Mouse (Mus musculus) ES-Bruce4 (cell line): ENCODE results near the gene Gm43064. TPM values are rescaled to one million over a fixed set of nuclear protein-coding genes. Genes with fewer than 3 reads are reported as not detected.
"Not testable (repeated sequence)": the region's sequence is repeated elsewhere in the genome, so short reads cannot be mapped to it uniquely, and the experiment has no call there.

Experiments used
- H3K27ac ChIP-seq: 2 replicates; pipeline ENCODE4 v1.5.1; 2012; ENCODE audit warnings: low read length, inconsistent platforms; ENCODE audit not compliant: insufficient read depth
- H3K27me3 ChIP-seq: 2 replicates; pipeline ENCODE4 v1.6.1; 2012; ENCODE audit warnings: mild to moderate bottlenecking, low read length, inconsistent platforms; ENCODE audit not compliant: control insufficient read depth, poor library complexity, insufficient read depth, severe bottlenecking
- H3K36me3 ChIP-seq: 2 replicates; pipeline ENCODE4 v1.6.1; 2012; ENCODE audit warnings: inconsistent platforms, mild to moderate bottlenecking, low read length, moderate library complexity; ENCODE audit not compliant: control insufficient read depth, poor library complexity, insufficient read depth, severe bottlenecking
- H3K4me1 ChIP-seq: one replicate; pipeline ENCODE4 v1.8.1; 2011; ENCODE audit warnings: low read length; ENCODE audit not compliant: control insufficient read depth, insufficient read depth
- H3K4me3 ChIP-seq: 2 replicates; pipeline ENCODE4 v1.5.1; 2011; ENCODE audit warnings: low read depth, mild to moderate bottlenecking, low read length
- H3K9ac ChIP-seq: 2 replicates; pipeline ENCODE4 v1.6.1; 2012; ENCODE audit warnings: low read depth, mild to moderate bottlenecking, inconsistent platforms; ENCODE audit not compliant: poor library complexity, severe bottlenecking
- H3K9me3 ChIP-seq: replicated peaks from 2 replicates; pipeline ENCODE4 v1.6.1; 2012; ENCODE audit warnings: mild to moderate bottlenecking, low read length, inconsistent platforms; ENCODE audit not compliant: control insufficient read depth, poor library complexity, insufficient read depth, severe bottlenecking
- CTCF ChIP-seq: IDR thresholded peaks from one replicate; pipeline ENCODE4 v1.8.1; 2011; ENCODE audit warnings: low read depth, low read length
- EP300 ChIP-seq: IDR thresholded peaks from 2 replicates; pipeline ENCODE4 v1.6.1; 2011; ENCODE audit warnings: low read depth, low read length; ENCODE audit not compliant: insufficient read depth
- POLR2A ChIP-seq: IDR thresholded peaks from one replicate; pipeline ENCODE4 v1.8.1; 2011; ENCODE audit warnings: low read length; ENCODE audit not compliant: insufficient read depth
- polyA plus RNA-seq: library from polyadenylated mRNA; stranded (reverse); fragments of >200 nt; gene quantifications from 2 replicates; pipeline ENCODE4 v1.2.4, GENCODE M21; 2011; ENCODE audit warnings: low read depth; ENCODE audit not compliant: missing spikeins, insufficient read depth, insufficient read length

Gene Gm43064
- polyA plus RNA-seq, 1 experiment: not detected

DNA sequence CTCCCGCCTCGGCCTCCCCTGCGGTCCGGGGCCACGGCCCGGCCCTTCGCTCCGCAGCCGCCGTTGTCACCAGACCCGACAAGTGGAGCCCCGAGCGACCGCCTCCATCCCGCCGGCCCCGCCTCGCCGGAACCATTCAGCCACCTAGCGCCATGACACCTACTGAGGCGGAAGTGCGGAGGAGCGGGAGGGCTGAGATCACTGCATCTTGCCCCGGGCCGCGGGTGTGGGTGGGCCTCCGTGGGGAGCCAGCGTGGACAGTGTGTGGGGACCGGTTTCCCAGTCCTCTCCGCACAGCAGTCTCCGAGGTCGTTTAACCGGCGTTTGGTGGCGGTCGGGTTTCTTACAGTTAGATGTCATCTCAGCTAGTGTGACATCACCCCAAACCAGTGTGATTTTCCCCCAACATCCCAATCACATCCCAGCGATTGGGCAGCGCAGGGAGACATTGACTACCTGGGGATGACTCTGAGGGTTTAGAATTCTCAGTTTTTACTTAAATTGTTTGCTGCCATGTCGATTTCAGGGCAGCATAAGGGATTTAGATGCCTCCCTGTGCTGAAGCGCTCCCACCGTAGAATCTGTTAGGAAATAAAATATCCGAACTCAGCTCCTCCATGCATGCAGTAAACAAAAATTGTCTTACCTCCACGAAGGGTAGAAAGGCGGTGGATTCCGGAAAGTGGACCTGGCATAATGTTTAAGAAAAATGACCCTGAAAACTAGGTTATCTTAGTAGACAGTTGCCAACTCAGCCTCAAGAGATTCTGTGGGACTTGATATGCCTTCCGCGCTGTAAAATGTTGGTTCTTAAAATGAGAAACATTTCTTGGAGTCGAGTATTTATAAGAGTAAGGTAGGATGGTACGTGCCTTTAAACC is 17.9 kb upstream of the Gm43064 start, which contains the start of gene Hipk1:
Hipk1 (minus strand) TSS at position 334 of the 881 bp plus-strand sequence.
- Histone ChIP-seq H3K9ac (peak within 1 kb of the TSS; percentile 90), H3K36me3 (no peaks in the 10 kb centered on the region), H3K27me3 (no peaks in the 10 kb centered on the region), H3K4me3 (peak within 1 kb of the TSS; percentile 99), H3K9me3 (no peaks in the 10 kb centered on the region), H3K4me1 (peaks cover 1% of the 10 kb centered on the region), H3K27ac (peak within 1 kb of the TSS; percentile 20)
- TF ChIP-seq EP300 (no peak), POLR2A (peak; percentile 29), CTCF (no peak)

DNA sequence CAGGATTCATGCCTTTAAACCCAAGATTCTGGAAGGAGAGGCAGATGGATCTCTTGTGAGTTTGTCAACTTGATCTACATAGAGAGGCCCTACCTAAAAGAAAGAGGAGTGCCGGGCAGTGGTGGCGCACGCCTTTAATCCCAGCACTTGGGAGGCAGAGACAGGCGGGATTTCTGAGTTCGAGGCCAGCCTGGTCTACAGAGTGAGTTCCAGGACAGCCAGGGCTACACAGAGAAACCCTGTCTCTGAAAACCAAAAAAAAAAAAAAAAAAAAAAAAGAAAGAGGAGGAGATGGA is 17.3 kb upstream of the Gm43064 start:
- 0 out of 2 replicates have a peak overlapping the region, but pooled peaks have one; percentile 20 for H3K27ac ChIP-seq
- H3K9ac ChIP-seq: peak overlapping the region; percentile 90
- not testable (repeated sequence) for H3K27me3 ChIP-seq, H3K4me1 ChIP-seq, H3K36me3 ChIP-seq, H3K4me3 ChIP-seq, H3K9me3 ChIP-seq

DNA sequence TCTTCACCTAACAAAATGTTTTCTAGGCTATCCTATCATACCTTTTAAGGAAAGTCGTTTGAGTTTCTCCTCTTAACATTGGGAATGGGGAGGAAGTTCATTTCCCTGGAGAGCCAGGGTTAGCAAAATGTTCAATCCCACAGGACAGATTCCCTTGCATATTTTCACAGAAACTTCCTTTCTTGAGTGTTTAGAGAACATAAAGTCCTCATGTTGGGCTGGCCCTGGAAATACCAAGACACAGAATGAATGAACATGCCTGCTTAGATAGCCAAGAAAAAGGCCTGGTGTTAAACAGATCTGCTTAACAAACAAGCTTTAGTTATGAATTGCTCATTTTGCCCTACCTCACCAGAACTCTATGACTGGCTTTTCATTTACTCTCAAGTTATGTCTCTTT is 16.8 kb upstream of the Gm43064 start:
- H3K4me3 ChIP-seq: no peak overlapping the region
- no peaks in the 10 kb centered on the region for H3K9me3 ChIP-seq
- H3K27ac ChIP-seq: no peak overlapping the region; the same call in 1 of the 2 replicates
- H3K4me1 ChIP-seq: peaks cover 1% of the 10 kb centered on the region
- no peaks in the 10 kb centered on the region for H3K36me3 ChIP-seq
- TF ChIP-seq POLR2A (no peak), EP300 (no peak), CTCF (no peak)
- no peaks in the 10 kb centered on the region for H3K27me3 ChIP-seq
- no peak overlapping the region for H3K9ac ChIP-seq

DNA sequence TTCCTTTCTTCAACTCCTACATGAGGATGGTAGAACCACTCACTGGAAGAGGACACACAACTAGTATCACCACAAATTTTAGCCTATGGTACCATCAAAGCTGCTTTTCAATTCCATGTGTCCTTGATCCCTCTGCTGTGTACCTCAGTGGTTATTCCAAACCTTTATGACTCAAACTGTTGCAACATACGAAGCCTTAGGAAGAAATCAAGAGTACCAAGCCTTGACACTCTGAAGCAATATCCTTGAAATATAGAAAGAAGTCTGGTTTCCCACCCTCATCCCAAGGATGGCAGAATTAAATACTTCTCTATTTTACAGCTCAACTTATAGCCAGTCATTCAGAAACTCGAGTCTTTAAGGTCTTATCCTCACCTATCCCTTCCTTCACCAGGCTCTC is 13.0 kb upstream of the Gm43064 start:
- Histone ChIP-seq H3K36me3 (no peaks in the 10 kb centered on the region), H3K9me3 (no peaks in the 10 kb centered on the region)
- TF ChIP-seq POLR2A (no peak), EP300 (no peak), CTCF (no peak)

DNA sequence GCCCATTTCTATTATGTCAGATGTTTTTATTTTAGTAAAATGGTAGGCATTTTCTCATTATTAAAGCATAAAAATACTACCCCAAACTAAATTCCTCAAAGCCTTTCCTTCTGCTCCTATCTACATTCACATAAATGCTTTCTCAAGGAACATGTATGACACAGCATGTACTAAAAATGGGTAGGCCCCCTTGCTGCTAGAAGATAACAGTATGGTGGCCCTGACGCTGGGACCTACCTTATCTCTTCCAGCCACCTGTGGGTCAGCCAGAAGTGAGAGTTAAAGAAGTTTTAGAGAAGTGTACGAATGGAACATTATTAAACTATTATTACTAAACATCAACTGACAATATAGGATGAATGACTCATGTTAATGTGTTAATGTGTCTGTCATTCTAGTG is 9.9 kb upstream of the Gm43064 start:
- H3K9me3 ChIP-seq: no peaks in the 10 kb centered on the region
- no peak overlapping the region for H3K27ac ChIP-seq
- peaks cover 15% of the 10 kb centered on the region for H3K36me3 ChIP-seq
- no peaks in the 10 kb centered on the region for H3K27me3 ChIP-seq
- no peak overlapping the region for H3K4me3 ChIP-seq
- H3K9ac ChIP-seq: no peak overlapping the region
- no peaks in the 10 kb centered on the region for H3K4me1 ChIP-seq
- TF ChIP-seq EP300 (no peak), CTCF (no peak), POLR2A (no peak)

More for the DNA sequence above, 13.0 kb upstream of the Gm43064 start:
- Histone ChIP-seq H3K4me3 (no peak overlapping the region), H3K27me3 (no peaks in the 10 kb centered on the region), H3K27ac (no peak overlapping the region), H3K9ac (no peak overlapping the region), H3K4me1 (no peaks in the 10 kb centered on the region)

DNA sequence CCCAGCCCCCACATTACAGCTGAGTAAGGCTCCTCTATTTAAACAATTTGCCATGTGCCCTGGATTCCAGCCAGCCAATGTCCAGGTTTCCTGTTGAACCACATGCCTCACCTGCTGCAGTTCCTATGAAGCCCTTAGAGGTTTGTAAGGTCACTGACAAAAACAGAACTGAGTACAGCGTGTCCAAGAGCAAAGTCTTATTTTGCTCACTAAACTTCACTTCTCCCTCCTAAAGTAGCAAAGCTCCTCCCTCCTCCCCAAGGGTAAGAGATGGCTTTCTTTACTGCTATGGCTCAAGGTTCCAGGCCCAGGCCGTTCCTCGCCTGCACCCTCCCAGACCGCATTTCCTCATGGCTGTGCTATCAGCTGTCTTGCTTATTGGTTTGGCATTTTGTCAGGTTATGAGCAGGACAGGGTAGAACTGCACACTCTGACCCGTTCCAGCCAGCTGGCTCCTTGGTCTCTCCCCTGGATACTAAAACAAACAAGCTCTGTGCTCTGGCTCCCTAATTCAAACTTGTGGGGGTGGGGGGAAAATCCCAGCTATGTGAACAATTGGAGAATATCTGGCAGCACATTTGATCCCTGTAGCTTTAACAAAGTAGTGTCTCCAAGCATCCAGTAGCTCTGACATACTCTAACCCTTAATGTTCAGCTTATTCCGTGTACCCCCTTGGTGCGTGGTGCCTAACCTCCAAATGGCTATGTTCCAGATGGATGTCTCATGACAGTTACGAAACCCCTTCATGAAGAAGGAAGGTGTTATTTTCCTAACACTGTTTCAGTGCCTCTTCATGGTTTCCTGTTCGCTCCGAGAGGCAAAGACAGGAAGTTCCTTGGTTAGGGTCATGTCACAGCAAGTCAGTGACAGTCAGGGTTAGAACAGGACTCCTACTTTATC is 7.5 kb upstream of the Gm43064 start:
- no peak overlapping the region for H3K27ac ChIP-seq
- H3K4me1 ChIP-seq: no peaks in the 10 kb centered on the region
- no peaks in the 10 kb centered on the region for H3K9me3 ChIP-seq
- peaks cover 26% of the 10 kb centered on the region for H3K36me3 ChIP-seq
- H3K27me3 ChIP-seq: no peaks in the 10 kb centered on the region
- TF ChIP-seq EP300 (no peak), POLR2A (no peak), CTCF (no peak)
- no peak overlapping the region for H3K9ac ChIP-seq
- H3K4me3 ChIP-seq: no peak overlapping the region
